Mouse (Mus musculus) midbrain, postnatal 0 days (tissue): ENCODE results near the gene Itgb7. TPM values are rescaled to one million over a fixed set of nuclear protein-coding genes. Genes with fewer than 3 reads are reported as not detected.

ENCODE experiments used
- ATAC-seq: fragments of 200-750 bp; cut with Nextera tagmentation; 2 replicates; pipeline ENCODE4 v1.8.0; 2017; ENCODE audit warnings: moderate number of reproducible peaks, mild to moderate bottlenecking, moderate TSS enrichment, moderate library complexity; ENCODE audit not compliant: low FRiP score
- DNase-seq: peaks from one replicate; pipeline ENCODE4 v3.0.0-alpha.2; 2015; ENCODE audit warnings: low spot score
- H3K27ac ChIP-seq: fragments of 300-500 bp; sonication (generic); 2 replicates; pipeline ENCODE4 v1.5.1; 2014; ENCODE audit warnings: low read depth, mild to moderate bottlenecking, low read length, mixed read lengths
- H3K27me3 ChIP-seq: fragments of 300-500 bp; sonication (generic); 2 replicates; pipeline ENCODE4 v1.6.1; 2014; ENCODE audit warnings: low read length, control low read depth, mixed read lengths; ENCODE audit not compliant: insufficient read depth
- H3K36me3 ChIP-seq: fragments of 300-500 bp; sonication (generic); 2 replicates; pipeline ENCODE4 v1.6.1; 2014; ENCODE audit warnings: low read length, control low read depth, mixed read lengths; ENCODE audit not compliant: insufficient read depth
- H3K4me1 ChIP-seq: fragments of 300-500 bp; sonication (generic); 2 replicates; pipeline ENCODE4 v1.6.1; 2014; ENCODE audit warnings: mild to moderate bottlenecking, control low read depth, antibody characterized with exemption, low read length, mixed read lengths; ENCODE audit not compliant: insufficient read depth
- H3K4me2 ChIP-seq: fragments of 300-500 bp; sonication (generic); 2 replicates; pipeline ENCODE4 v1.6.1; 2014; ENCODE audit warnings: low read depth, mild to moderate bottlenecking, low read length, mixed read lengths; ENCODE audit not compliant: poor library complexity, severe bottlenecking
- H3K4me3 ChIP-seq: fragments of 300-500 bp; sonication (generic); 2 replicates; pipeline ENCODE4 v1.5.1; 2014; ENCODE audit warnings: low read depth, mild to moderate bottlenecking, low read length, moderate library complexity
- H3K9ac ChIP-seq: fragments of 300-500 bp; sonication (generic); replicated peaks from 2 replicates; pipeline ENCODE4 v1.6.1; 2014; ENCODE audit warnings: mild to moderate bottlenecking, low read length, moderate library complexity, mixed read lengths; ENCODE audit not compliant: poor library complexity, severe bottlenecking
- H3K9me3 ChIP-seq: fragments of 300-500 bp; sonication (generic); 2 replicates; pipeline ENCODE4 v1.6.1; 2016; ENCODE audit warnings: low read length, control low read depth
- CTCF ChIP-seq: IDR thresholded peaks from 2 replicates; pipeline ENCODE4 v1.5.1; 2016; ENCODE audit warnings: antibody characterized with exemption, mild to moderate bottlenecking
- WGBS: fragments of 180-500 bp; shearing (Covaris S2); extraction: QIAGEN DNeasy Blood & Tissue Kit; methylation state at CpG from one replicate; pipeline ENCODE4 v1.1.7; 2014; 5-methylcytosine and 5-hydroxymethylcytosine counted together
- polyA plus RNA-seq: library from polyadenylated mRNA; unstranded; fragments of >200 nt; fragmentation: Nextera tagmentation; extraction: Ambion mirVana; gene quantifications from 2 replicates; pipeline ENCODE4 v1.2.1, GENCODE M21; 2015
- total RNA-seq: library from RNA; depleted of rRNA; stranded (reverse); fragments of >200 nt; gene quantifications from 2 replicates; pipeline ENCODE4 v1.2.3, GENCODE M21; 2014

Itgb7 gene
- total and polyA plus RNA-seq, 2 experiments from 2014 or later: 0.88 to 1.2 TPM

GRCm38 (mm10) chr15:102247252-102248130, 15.7 kb upstream of the Itgb7 start:
- Histone ChIP-seq H3K27me3 (peaks cover 25% of the 10 kb centered on the region), H3K4me3 (peak overlapping the region; percentile 50), H3K27ac (peak overlapping the region; percentile 59), H3K9ac (peak overlapping the region; percentile 69), H3K4me1 (peaks cover 8% of the 10 kb centered on the region; the same call in 1 of the 2 replicates), H3K36me3 (no peaks in the 10 kb centered on the region), H3K9me3 (no peaks in the 10 kb centered on the region), H3K4me2 (peak overlapping the region; percentile 93)
- WGBS: under 1% methylated on average over 51 of the region's 65 CpGs
- no peak for TF ChIP-seq CTCF
- DNase-seq (peak; percentile 26), ATAC-seq (peak; percentile 14; the same call in 1 of the 2 replicates)

DNA sequence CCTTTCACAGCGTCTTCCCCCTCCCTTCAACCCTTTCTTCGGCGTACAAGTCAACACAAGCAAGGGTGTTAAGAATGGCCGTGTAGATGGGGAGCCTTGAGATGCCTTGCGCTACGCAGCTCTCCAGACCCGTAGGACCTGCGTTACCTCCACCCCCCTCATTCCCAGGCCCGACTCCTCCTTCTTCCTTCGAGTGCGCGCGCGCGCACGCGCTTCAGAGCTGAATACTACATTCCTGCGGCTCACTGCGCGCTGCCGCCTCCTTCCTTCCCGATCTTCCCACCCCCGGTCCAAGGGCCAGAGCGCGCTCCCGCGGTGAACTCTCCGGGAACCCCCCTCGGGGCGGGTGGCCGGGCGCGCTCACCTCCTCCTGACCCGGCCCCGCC, 15.1 kb upstream of the Itgb7 start:
- Histone ChIP-seq H3K4me3 (peak overlapping the region; percentile 50), H3K4me2 (peak overlapping the region; percentile 93), H3K4me1 (peaks cover 8% of the 10 kb centered on the region; the same call in 1 of the 2 replicates), H3K27me3 (peaks cover 25% of the 10 kb centered on the region), H3K9ac (peak overlapping the region; percentile 69), H3K36me3 (no peaks in the 10 kb centered on the region), H3K27ac (peak overlapping the region; percentile 59), H3K9me3 (no peaks in the 10 kb centered on the region)
- TF ChIP-seq CTCF: no peak
- ATAC-seq (peak; percentile 78), DNase-seq (peak; percentile 94)
- 0% methylated on average over 31 of the region's 35 CpGs for WGBS

- peak; percentile 81 for ATAC-seq
- Histone ChIP-seq H3K27me3 (peaks cover 25% of the 10 kb centered on the region), H3K36me3 (no peaks in the 10 kb centered on the region), H3K9me3 (no peaks in the 10 kb centered on the region), H3K4me1 (peaks cover 8% of the 10 kb centered on the region; the same call in 1 of the 2 replicates), H3K4me3 (peak overlapping the region; percentile 50), H3K27ac (peak overlapping the region; percentile 48), H3K9ac (peak overlapping the region; percentile 69), H3K4me2 (peak overlapping the region; percentile 93)
- TF ChIP-seq CTCF: no peak
- 1% methylated on average over 38 of the region's 44 CpGs for WGBS
- DNase-seq: peak; percentile 82
Observed at GRCm38 (mm10) chr15:102245891-102246741, 14.4 kb upstream of the Itgb7 start.

GRCm38 (mm10) chr15:102245461-102245881, 13.7 kb upstream of the Itgb7 start:
- Histone ChIP-seq H3K4me2 (peak overlapping the region; percentile 93), H3K27me3 (peaks cover 25% of the 10 kb centered on the region), H3K9ac (0 out of 2 replicates have a peak overlapping the region, but pooled peaks have one; percentile 69), H3K4me1 (peaks cover 8% of the 10 kb centered on the region; the same call in 1 of the 2 replicates), H3K9me3 (no peaks in the 10 kb centered on the region), H3K4me3 (peak overlapping the region; percentile 50), H3K36me3 (no peaks in the 10 kb centered on the region), H3K27ac (no peak overlapping the region)
- no peak for ATAC-seq
- no peak for TF ChIP-seq CTCF
- DNase-seq: no peak
- 7% methylated on average over 14 of the region's 14 CpGs for WGBS

DNA sequence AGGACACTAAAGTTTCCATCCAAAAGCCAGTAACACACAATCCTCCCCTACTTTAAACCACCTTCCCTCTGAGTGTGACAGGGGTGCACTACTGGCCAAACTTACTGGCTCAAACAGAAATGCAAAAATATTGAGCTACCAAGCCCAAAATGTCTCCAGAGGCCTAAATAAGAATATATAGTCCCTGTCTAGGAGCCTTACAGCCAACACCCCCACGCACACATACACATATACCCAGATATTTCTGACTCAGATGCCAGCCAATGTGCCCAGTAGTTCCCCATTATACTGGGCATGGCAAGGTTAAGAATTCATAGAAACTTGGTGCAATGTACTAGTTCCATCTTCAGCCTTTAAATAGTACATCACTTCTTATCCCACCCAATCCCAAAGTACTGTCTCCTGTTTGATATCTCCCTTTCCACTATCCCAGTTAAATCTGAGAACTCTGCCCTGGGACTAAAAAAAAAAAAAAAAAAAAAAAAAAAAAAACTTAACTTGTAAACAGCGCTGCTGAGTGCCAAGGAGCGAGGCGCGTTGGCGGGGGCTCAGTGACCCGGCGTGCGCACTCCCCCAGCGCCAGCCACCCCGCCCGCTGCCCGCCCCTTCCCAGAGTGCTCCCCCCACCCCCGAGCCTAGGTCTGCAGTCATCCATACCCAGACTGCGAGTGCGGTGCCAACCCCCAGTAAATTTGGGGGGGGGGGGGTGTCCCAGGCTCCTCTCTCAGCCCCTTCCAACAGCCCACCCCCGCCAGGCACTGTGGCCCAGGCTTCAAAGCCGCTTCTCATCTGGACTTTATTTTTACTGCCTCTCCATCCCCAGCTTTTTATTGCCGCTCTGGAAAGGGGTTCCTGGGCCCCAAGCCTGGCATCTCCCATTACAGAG, 12.8 kb upstream of the Itgb7 start:
- DNase-seq: no peak
- 11% methylated on average over 19 of the region's 19 CpGs for WGBS
- no peak for TF ChIP-seq CTCF
- Histone ChIP-seq H3K9me3 (no peaks in the 10 kb centered on the region), H3K4me1 (peaks cover 8% of the 10 kb centered on the region; the same call in 1 of the 2 replicates), H3K36me3 (no peaks in the 10 kb centered on the region), H3K9ac (no peak overlapping the region), H3K27ac (no peak overlapping the region), H3K4me2 (peak overlapping the region; percentile 93), H3K27me3 (peaks cover 16% of the 10 kb centered on the region), H3K4me3 (peak overlapping the region; percentile 50)
- ATAC-seq: no peak
